Mouse (Mus musculus) layer of hippocampus, adult 2 months (tissue): Measurements from ENCODE around the gene Vwa2. TPM values are rescaled to one million over a fixed set of nuclear protein-coding genes. Genes with fewer than 3 reads are reported as not detected.
A peak's percentile ranks its signal among the peaks of the same experiment; 100 is the strongest.

Experiments
- DNase-seq, 2 experiments: peaks; one replicate each; pipeline ENCODE4 v3.0.0; 2022; ENCODE audit warnings: low spot score in 2 of 2
- H3K27ac ChIP-seq: fragments of 200-600 bp; 2 replicates; pipeline ENCODE4 v1.8.1; 2022
- H3K4me3 ChIP-seq: fragments of 200-600 bp; 2 replicates; pipeline ENCODE4 v1.8.1; 2022; ENCODE audit warnings: mild to moderate bottlenecking
- CTCF ChIP-seq: fragments of 200-600 bp; conservative IDR thresholded peaks from 2 replicates; pipeline ENCODE4 v1.8.1; 2022; ENCODE audit warnings: antibody characterized with exemption, mild to moderate bottlenecking, moderate library complexity
- long read RNA-seq, 2 experiments: library from polyadenylated mRNA; stranded (forward); transcript quantifications; one replicate each; pipeline ENCODE4 v2.0.0; 2021; ENCODE audit warnings: borderline mapping rate in 2 of 2
- total RNA-seq, 2 experiments: library from RNA; stranded (reverse); gene quantifications; 2 replicates each; pipeline ENCODE4 v1.2.3; 2021

The Vwa2 gene
- total RNA-seq: not detected
- long read RNA-seq, experiment 1: 0 reads
- long read RNA-seq, experiment 2, full-length matches to known transcripts: 1 of 1 reads
- long read RNA-seq, experiment 2, partial matches to known transcripts: 0 of 1 reads
- long read RNA-seq, experiment 2, other reads (novel, unspliced or antisense): 0 of 1 reads

DNA sequence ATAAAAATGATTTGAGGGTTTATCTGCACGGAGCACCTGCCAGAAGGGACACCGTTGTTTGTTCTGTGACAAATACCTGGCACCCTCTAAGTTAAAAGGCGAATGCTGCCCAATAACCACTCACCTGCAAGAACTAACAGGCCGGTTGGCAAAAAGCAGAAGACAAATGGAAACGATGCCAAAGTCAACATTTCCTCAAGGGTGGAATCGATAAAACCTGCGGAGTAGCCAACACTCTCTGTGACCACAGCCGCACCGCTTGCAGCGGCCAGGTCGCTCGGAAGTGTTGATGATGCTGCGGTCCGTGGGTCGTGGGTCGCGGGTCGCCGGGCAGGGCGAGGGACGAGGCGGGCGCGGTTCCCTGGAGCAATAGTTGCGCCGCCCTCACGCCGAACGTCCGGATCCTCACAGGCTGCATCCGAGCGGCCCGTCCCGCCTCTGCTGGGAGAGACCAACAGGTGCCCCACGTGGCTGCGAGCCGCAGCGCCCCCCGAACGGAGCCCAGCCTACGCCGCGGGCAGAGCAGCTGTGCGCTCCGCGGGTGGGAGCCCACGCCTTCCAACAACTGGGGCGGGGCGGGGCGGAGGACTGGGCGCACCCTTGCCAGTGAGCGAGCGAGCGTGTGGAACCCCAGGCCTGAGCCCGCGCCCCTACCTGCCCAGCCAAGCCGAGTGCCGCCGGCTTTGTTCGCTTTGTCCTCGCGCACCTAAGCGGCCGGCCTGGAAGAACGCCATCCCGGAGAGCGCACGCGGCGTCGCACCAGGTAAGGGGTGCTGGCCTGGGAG lies at the start of gene Vwa2:
Vwa2 (plus strand) TSS at position 434 of the 785 bp plus-strand sequence.
- no peak within 1 kb of the TSS for H3K27ac ChIP-seq
- no peak for TF ChIP-seq CTCF
- no peak for DNase-seq
- peak within 1 kb of the TSS; percentile 47 for H3K4me3 ChIP-seq

DNA sequence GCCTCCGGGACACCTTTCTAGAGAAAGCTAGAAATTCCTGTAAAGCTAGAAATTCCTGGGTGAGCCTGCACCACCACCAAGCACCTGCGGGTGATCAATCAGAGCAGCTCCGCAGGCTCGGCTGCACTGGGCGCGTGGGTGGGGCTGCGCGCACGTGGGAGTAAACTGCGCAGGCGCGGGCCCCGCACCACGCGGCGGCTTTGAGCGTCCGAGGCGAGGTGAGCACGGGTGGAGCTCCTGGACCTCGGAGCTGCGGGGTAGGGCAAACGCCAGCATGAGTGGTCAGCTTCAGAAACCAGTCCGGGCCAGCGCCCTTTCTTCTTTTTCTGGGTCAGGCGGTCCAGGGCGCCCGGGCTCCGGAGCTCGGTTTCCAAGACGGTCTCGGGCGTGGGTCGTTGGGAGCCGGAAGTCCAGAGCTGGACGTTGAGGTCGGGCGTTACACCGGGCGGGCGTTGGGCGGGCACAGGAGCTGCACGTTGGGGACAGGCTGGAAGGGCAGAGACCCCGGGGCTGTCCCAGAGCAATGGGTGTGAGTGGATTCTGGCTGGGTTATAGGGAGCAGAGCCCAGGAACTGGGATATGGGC lies 47.9 kb upstream of the Vwa2 start, which contains the start of gene Tdrd1:
Tdrd1 (plus strand) TSS at position 163 of the 585 bp plus-strand sequence.
- Histone ChIP-seq H3K27ac (no peak within 1 kb of the TSS), H3K4me3 (no peak within 1 kb of the TSS)
- no peak for DNase-seq
- no peak; the same call in 1 of the 2 replicates for TF ChIP-seq CTCF

DNA sequence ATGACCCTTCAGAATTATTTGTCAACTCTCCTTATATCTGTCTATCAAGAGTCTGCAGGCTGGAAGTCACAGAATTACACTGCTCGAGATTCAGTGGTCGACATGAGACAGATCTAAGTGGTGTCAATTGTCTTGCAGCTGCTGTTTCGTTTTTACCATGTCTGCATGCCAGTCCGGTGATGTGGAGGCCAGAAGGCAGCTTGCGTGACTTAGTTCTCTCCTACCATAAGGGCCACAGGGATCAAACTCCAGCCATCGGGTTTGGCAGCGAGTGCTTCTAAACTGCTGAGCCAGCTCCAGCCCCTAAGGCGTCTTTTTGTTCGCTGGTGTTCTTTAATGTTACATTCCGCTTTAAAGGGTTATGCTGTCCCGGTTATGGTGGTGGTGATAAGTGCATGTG lies 45.7 kb upstream of the Vwa2 start:
- TF ChIP-seq CTCF: no peak
- Histone ChIP-seq H3K27ac (no peak overlapping the region), H3K4me3 (no peak overlapping the region)
- DNase-seq: no peak

DNA sequence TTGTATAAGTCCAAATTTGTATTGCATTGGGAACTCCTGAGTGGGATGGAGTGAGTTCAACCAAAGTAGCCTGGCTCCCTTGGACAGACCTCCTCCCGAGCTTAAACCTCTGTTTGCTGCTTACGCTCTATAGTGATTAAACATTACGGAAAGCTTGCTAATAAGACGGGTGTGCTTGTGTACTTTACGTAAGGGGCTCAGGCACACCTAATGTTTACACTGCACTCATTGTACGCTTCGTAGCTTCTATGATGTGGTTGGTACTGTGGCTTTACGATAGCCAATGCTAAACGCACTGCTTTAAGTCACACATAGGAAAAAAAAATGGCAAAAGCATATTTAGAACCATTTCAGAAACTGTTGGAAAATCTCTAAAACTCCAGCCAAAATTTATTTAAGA lies 44.8 kb upstream of the Vwa2 start:
- DNase-seq: no peak
- H3K27ac ChIP-seq: no peak overlapping the region
- no peak for TF ChIP-seq CTCF
- no peak overlapping the region for H3K4me3 ChIP-seq

- no peak for DNase-seq
- no peak for TF ChIP-seq CTCF
- H3K4me3 ChIP-seq: no peak overlapping the region
- H3K27ac ChIP-seq: no peak overlapping the region
Measured at GRCm38 (mm10) chr19:56830163-56830562, 43.9 kb upstream of the Vwa2 start.

- TF ChIP-seq CTCF: no peak
- DNase-seq: no peak
- Histone ChIP-seq H3K4me3 (no peak overlapping the region), H3K27ac (no peak overlapping the region)
Measured at GRCm38 (mm10) chr19:56835340-56835739, 38.7 kb upstream of the Vwa2 start.

DNA sequence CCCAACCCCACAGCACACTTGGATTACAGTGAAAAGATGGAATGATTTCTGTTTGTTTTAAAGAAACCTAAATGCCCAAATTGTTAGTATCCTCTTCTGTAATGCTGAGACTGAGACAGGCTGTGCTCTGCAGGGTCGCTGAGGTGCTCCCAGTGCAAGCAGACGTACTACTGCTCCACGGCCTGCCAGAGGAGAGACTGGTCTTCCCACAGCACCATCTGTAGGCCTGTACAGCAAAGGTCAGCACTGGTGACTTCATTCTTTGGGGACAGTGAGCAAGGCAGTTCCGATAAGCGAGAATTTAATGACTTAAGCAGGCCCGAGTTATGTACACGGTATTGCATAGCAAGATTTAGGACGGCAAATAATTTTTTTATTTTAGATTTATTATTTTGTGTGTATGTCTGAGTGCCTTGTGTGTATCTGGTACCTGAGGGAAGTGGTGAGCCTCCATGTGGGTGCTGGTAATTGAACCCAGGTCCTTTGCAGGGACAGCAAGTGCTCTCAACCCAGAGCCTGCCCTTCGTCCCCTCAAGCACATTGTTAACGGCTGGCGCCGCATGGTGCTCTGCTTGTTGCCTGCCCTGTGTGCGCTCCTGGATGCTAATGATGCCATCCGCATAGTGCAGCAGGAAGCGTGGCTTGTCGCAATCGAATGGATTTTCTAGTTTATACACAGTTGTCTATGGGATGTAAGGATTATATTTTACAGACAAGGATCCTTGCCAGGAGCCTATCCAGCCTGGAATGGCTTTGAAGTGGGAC lies 34.9 kb upstream of the Vwa2 start:
- TF ChIP-seq CTCF: 0 out of 2 replicates have a peak, but pooled peaks have one; percentile 8
- no peak for DNase-seq
- no peak overlapping the region for H3K27ac ChIP-seq
- H3K4me3 ChIP-seq: no peak overlapping the region

- no peak overlapping the region for H3K27ac ChIP-seq
- no peak overlapping the region for H3K4me3 ChIP-seq
- no peak for TF ChIP-seq CTCF
- no peak for DNase-seq
Measured at GRCm38 (mm10) chr19:56842974-56843373, 31.1 kb upstream of the Vwa2 start.

DNA sequence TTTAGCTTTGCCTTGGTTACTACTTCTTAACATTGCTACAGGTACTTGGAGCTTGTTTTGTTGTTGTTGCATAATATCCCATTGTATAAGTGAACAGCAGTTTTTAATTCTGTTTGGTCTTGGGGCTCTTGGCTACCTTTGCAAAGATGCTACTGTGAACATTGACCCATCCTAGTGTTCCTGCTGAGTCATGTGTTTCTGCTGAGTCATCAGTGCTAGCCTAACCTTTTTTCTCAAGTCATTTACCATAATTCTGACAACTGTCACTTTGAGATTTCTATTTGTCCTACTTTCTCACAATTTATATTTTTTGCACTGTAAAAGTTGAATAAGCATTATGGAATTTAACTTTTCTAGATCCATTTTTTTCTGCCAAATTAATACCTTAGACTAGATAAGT lies 21.5 kb upstream of the Vwa2 start:
- no peak overlapping the region for H3K4me3 ChIP-seq
- no peak for DNase-seq
- TF ChIP-seq CTCF: no peak
- H3K27ac ChIP-seq: no peak overlapping the region

GRCm38 (mm10) chr19:56856455-56856854 lies 17.6 kb upstream of the Vwa2 start:
- DNase-seq: no peak

GRCm38 (mm10) chr19:56867701-56868100 lies 6.3 kb upstream of the Vwa2 start:
- DNase-seq: no peak
- Histone ChIP-seq H3K4me3 (no peak overlapping the region), H3K27ac (no peak overlapping the region)
- no peak for TF ChIP-seq CTCF

More at GRCm38 (mm10) chr19:56856455-56856854, 17.6 kb upstream of the Vwa2 start:
- Histone ChIP-seq H3K27ac (no peak overlapping the region), H3K4me3 (no peak overlapping the region)
- no peak for TF ChIP-seq CTCF

GRCm38 (mm10) chr19:56874601-56875315 lies 709 bp downstream of the Vwa2 start:
- no peak for DNase-seq
- TF ChIP-seq CTCF: no peak
- Histone ChIP-seq H3K27ac (no peak overlapping the region), H3K4me3 (peak overlapping the region; percentile 47)
